In genomic region chr5:113490033-113490432, GRCm38 (mm10) we compare ENCODE assay signal across 9 mouse cellular contexts. TPM values are rescaled to one million over a fixed set of nuclear protein-coding genes. Genes with fewer than 3 reads are reported as not detected.
DNase-seq lines count a peak whose midpoint lies in the region; ATAC-seq and TF ChIP-seq lines count a peak whose summit lies in the region.
"Had no signal": no experiment of that assay in that cellular context is flagged by ENCODE, and none has a peak within 500 bp of the region (broad histone marks: within the 10 kb centered on the region; RNA-seq: fewer than 3 reads in every experiment).

Gene Wscd2 (plus strand): TSS chr5:113490333.

- H3K4me1 ChIP-seq in embryonic facial prominence, embryonic 14.5 days (ENCODE audit: control insufficient read depth, insufficient read depth, low read length): peaks cover 16% of the 10 kb centered on the region; the same call in 1 of the 2 replicates
- peaks cover 15% of the 10 kb centered on the region; the same call in 1 of the 2 replicates for H3K4me1 ChIP-seq in hindbrain, postnatal 0 days (ENCODE audit: insufficient read depth, low read length)
- peaks cover 41% of the 10 kb centered on the region for H3K4me1 ChIP-seq in midbrain, embryonic 13.5 days (replicated peaks)

- no peak for TF ChIP-seq CTCF in hindbrain, postnatal 0 days (IDR thresholded peaks at IDR 0.05; ENCODE audit: low read depth)

- peak within 1 kb of the TSS; percentile 84 for H3K4me2 ChIP-seq in embryonic facial prominence, embryonic 14.5 days (ENCODE audit: low read depth, low read length)
- peak within 1 kb of the TSS; percentile 67 for H3K4me2 ChIP-seq in hindbrain, postnatal 0 days (ENCODE audit: low read depth, low read length)
- peak within 1 kb of the TSS; percentile 91 for H3K4me2 ChIP-seq in midbrain, embryonic 13.5 days (replicated peaks)

- no peaks in the 10 kb centered on the region for H3K9me3 ChIP-seq in embryonic facial prominence, embryonic 14.5 days (ENCODE audit: control insufficient read depth, low read length)
- no peaks in the 10 kb centered on the region for H3K9me3 ChIP-seq in hindbrain, postnatal 0 days (ENCODE audit: low read length)
- H3K9me3 ChIP-seq in midbrain, embryonic 13.5 days: no peaks in the 10 kb centered on the region

- H3K27ac ChIP-seq in embryonic facial prominence, embryonic 14.5 days (replicated peaks; ENCODE audit: low read depth, low read length): peak within 1 kb of the TSS; percentile 69
- H3K27ac ChIP-seq in hindbrain, postnatal 0 days: peak within 1 kb of the TSS; percentile 78
- peak within 1 kb of the TSS; percentile 83 for H3K27ac ChIP-seq in midbrain, embryonic 13.5 days

- peaks cover 6% of the 10 kb centered on the region; the same call in 1 of the 2 replicates for H3K27me3 ChIP-seq in embryonic facial prominence, embryonic 14.5 days (replicated peaks; ENCODE audit: control insufficient read depth, insufficient read depth, low read length)
- H3K27me3 ChIP-seq in hindbrain, postnatal 0 days (ENCODE audit: insufficient read depth, low read length): no peaks in the 10 kb centered on the region
- peaks cover 10% of the 10 kb centered on the region for H3K27me3 ChIP-seq in midbrain, embryonic 13.5 days

- WGBS in embryonic facial prominence, embryonic 14.5 days: 58% methylated on average over 6 of the region's 6 CpGs
- WGBS in hindbrain, postnatal 0 days: 58% methylated on average over 6 of the region's 6 CpGs
- 57% methylated on average over 6 of the region's 6 CpGs for WGBS in midbrain, embryonic 13.5 days

- 0 out of 2 replicates have a peak, but pooled peaks have one; percentile 3 for ATAC-seq in embryonic facial prominence, embryonic 14.5 days (ENCODE audit: low read depth)
- ATAC-seq in hindbrain, postnatal 0 days: no peak
- ATAC-seq in midbrain, embryonic 13.5 days: no peak
- no peak for ATAC-seq in granulocyte monocyte progenitor cell, adult 5-6 weeks (replicated peaks; ENCODE audit: poor library complexity, severe bottlenecking)

- peak within 1 kb of the TSS; percentile 60 for H3K4me3 ChIP-seq in embryonic facial prominence, embryonic 14.5 days (ENCODE audit: low read depth, low read length)
- peak within 1 kb of the TSS; percentile 62 for H3K4me3 ChIP-seq in hindbrain, postnatal 0 days (ENCODE audit: low read length)
- peak within 1 kb of the TSS; percentile 69 for H3K4me3 ChIP-seq in midbrain, embryonic 13.5 days (replicated peaks)

- peak within 1 kb of the TSS; percentile 76 for H3K9ac ChIP-seq in embryonic facial prominence, embryonic 14.5 days (ENCODE audit: low read depth, low read length)
- H3K9ac ChIP-seq in hindbrain, postnatal 0 days (replicated peaks; ENCODE audit: low read length): peak within 1 kb of the TSS; percentile 81
- H3K9ac ChIP-seq in midbrain, embryonic 13.5 days (replicated peaks): peak within 1 kb of the TSS; percentile 89

- DNase-seq in layer of hippocampus, adult 18-20 months (ENCODE audit: low spot score in 2 of 2): no peak
- DNase-seq in layer of hippocampus, adult 9-10 months (ENCODE audit: low spot score): no peak
- DNase-seq in embryonic facial prominence, embryonic 14.5 days (ENCODE audit: low spot score): no peak
- no peak for DNase-seq in hindbrain, postnatal 0 days (ENCODE audit: low spot score)
- no peak for DNase-seq in right cerebral cortex, postnatal 10 days (ENCODE audit: low spot score in 2 of 2)
- DNase-seq in cerebellum, adult 18-20 months: no peak

- H3K36me3 ChIP-seq in embryonic facial prominence, embryonic 14.5 days (ENCODE audit: control insufficient read depth, insufficient read depth, low read length): no peaks in the 10 kb centered on the region
- no peaks in the 10 kb centered on the region for H3K36me3 ChIP-seq in hindbrain, postnatal 0 days (ENCODE audit: insufficient read depth, low read length)
- H3K36me3 ChIP-seq in midbrain, embryonic 13.5 days: no peaks in the 10 kb centered on the region

RNA-seq across cellular contexts. Expression of gene Wscd2, which starts in this region (rescaled TPM):
- total RNA-seq in layer of hippocampus, adult 18-20 months (2021): 10 to 100 TPM; 81.3 to 83.7 TPM
- polyA plus RNA-seq in embryonic facial prominence, embryonic 14.5 days (2014; fragmentation: Nextera tagmentation; extraction: Ambion mirVana): 6.4 and 8.7 TPM in 2 replicates
- 25.1 and 33.8 TPM in 2 replicates for total RNA-seq in hindbrain, postnatal 0 days (2014; rRNA removed)
- polyA plus RNA-seq in hindbrain, postnatal 0 days (2015; fragmentation: Nextera tagmentation; extraction: Ambion mirVana): 8.9 and 9.8 TPM in 2 replicates
- polyA plus RNA-seq in midbrain, embryonic 13.5 days (2015; fragmentation: Nextera tagmentation; extraction: Ambion mirVana): 9.4 and 10.6 TPM in 2 replicates
- total RNA-seq in granulocyte monocyte progenitor cell, adult 5-6 weeks (2014; fragmentation: Nextera tagmentation): not detected in 2 replicates
- total RNA-seq in granulocyte monocyte progenitor cell, adult 5-6 weeks (2017): not detected in 2 replicates
- total RNA-seq: hematopoietic stem cell, adult 5-6 weeks had no signal

Comparison
In these comparisons a context has a peak if more than half of its experiments do, and no peak if none do; other contexts are left out.
1. RNA of gene Wscd2 (total RNA-seq): 81.3 to 83.7 TPM in layer of hippocampus, adult 18-20 months and 25.1 to 33.8 TPM in hindbrain, postnatal 0 days; not detected in granulocyte monocyte progenitor cell, adult 5-6 weeks; every median in the first group is over 10 times any median in the second.
2. Peak in every context shown above with its lines, with median percentiles within 50 percentile points of each other: H3K27ac ChIP-seq, H3K4me2 ChIP-seq, H3K4me3 ChIP-seq and H3K9ac ChIP-seq.